Mouse (Mus musculus): ENCODE results near the gene Raet1e.
"Not testable (repeated sequence)": the region's sequence is repeated elsewhere in the genome, so short reads cannot be mapped to it uniquely, and the experiment has no call there.

Gene Raet1e

DNA sequence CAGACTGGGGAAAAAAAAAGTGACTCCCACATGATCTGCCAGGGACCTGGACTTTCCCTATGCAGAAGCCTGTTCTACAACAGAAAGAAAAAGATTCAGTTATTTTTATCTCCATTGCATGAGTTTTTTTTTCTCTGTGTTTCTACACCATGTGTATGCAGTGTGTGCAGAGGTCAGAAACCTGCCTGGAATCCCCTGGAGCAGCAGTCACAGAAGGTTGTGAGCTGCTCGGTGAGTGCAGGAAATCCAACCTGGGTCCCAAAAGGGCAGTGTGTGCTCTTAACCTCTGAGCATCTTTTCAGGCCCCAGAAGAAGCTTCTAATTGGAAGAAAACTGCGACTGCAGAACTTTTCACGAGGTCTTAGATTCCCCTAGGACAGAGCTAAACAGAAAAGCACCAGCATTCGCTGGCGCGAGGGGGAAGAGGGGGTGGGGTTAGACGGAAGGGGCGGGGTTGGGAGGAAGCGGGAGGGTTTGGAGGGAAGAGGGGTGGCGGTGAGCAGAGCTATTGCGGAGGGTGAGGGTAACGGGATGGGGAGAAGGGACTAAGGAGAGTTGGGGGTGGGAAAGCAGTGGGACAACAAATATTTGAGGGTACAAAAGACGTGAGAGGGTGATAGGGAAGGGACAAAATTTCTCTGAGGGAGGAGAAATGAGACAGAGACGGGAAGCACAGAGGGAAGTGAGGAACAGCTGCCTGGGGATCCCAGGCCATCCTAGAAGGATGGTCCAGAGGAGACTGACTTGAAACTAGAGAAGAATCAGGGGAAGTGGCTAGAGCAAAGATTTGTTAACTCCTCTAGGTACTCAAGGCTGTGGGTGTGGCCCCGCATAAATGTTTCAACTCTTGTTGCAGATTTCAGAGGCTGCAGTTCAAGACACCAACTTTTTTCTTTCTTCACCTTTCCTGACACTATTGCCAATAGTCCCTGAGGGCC is 203.3 kb downstream of the Raet1e start:
- not testable (repeated sequence) for DNase-seq (ENCODE audit: low spot score in 2 of 2)

DNA sequence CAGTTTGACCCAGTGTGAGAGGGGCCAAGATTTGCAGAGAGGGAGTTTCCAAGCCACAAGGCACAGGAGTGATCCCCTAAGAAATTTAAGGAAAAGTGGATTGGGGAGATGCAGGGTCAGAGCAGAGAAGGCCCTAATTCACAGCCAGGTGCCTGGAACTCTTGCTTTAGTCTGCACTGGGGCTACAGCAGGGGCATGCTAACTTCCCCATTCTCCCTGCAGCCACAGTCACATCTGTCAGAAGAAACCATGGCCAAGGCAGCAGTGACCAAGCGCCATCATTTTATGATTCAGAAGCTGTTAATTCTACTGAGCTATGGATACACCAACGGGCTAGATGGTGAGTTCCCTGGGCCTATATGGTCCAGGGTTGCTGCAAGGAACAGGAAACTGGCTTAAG is 204.1 kb downstream of the Raet1e start:
- DNase-seq (ENCODE audit: low spot score in 2 of 2), result not testable (repeated sequence)

DNA sequence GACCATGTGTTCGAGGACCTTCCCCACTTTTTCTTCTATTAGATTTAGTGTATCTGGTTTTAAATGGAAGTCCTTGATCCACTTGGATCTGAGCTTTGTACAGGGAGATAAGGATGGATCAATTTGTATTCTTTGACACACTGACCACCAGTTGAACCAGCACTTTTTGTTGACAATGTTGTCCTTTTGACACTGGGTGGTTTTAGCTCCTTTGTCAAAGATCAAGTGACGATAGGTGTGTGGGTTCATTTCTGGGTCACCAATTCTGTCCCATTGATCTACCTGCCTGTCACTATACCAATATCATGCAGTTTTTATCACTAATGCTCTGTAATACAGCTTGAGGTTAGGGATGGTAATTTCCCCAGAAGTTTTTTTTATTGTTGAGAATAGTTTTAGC is 206.5 kb downstream of the Raet1e start:
- DNase-seq (ENCODE audit: low spot score in 2 of 2), result not testable (repeated sequence)

DNA sequence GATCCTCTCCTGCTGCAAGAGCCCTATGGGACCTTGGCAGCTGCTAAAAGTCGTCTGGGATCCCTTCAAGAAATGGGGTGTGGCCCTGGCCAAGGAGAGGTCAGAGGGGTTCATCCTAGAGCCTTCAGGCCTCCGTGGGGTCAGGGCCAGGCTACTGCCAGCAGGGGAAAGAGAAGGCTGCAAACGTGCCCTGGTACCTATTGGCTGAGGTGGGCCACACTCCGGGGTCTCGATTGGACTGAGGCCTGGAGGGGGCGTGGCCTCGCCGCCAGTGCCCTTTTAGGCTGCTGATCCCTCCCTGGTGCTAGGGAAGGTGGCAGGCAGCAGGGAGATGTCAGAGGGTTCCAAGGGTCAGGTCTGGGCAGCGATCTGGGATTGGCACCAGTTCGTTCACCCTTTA is 222.9 kb downstream of the Raet1e start:
- DNase-seq (ENCODE audit: low spot score in 2 of 2), result not testable (repeated sequence)

- not testable (repeated sequence) for DNase-seq (ENCODE audit: low spot score in 2 of 2)
These were observed 231.8 kb downstream of the Raet1e start for GRCm38 (mm10) chr10:22390146-22390545.

DNA sequence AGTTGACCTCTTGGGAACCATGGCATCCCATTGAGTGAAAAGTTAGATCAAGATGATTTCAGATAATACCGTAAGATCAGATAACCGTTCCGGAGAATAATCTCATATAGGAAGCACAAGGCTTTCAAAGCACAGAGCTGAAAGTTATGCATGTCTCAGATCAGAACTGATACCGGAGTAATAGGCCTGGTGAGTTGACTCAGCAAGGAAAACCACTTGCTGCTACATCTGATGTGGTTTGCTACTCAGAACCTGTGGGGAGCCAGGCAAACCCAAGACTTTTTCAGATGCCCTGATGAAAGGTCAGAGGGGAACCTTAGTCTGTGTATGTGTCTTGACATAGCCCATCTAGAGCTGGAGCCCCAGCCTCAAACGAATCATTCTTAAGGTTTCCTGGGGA is 233.2 kb downstream of the Raet1e start:
- DNase-seq (ENCODE audit: low spot score in 2 of 2), result not testable (repeated sequence)

- DNase-seq (ENCODE audit: low spot score in 2 of 2), result not testable (repeated sequence)
These were observed 234.9 kb downstream of the Raet1e start for GRCm38 (mm10) chr10:22393028-22393824.

- DNase-seq (ENCODE audit: low spot score in 2 of 2), result not testable (repeated sequence)
These were observed 238.3 kb downstream of the Raet1e start for GRCm38 (mm10) chr10:22396680-22397079.

- DNase-seq (ENCODE audit: low spot score in 2 of 2), result peak in 1 of 2 experiments; percentile 19
These were observed 244.0 kb downstream of the Raet1e start for GRCm38 (mm10) chr10:22402225-22402917.

DNA sequence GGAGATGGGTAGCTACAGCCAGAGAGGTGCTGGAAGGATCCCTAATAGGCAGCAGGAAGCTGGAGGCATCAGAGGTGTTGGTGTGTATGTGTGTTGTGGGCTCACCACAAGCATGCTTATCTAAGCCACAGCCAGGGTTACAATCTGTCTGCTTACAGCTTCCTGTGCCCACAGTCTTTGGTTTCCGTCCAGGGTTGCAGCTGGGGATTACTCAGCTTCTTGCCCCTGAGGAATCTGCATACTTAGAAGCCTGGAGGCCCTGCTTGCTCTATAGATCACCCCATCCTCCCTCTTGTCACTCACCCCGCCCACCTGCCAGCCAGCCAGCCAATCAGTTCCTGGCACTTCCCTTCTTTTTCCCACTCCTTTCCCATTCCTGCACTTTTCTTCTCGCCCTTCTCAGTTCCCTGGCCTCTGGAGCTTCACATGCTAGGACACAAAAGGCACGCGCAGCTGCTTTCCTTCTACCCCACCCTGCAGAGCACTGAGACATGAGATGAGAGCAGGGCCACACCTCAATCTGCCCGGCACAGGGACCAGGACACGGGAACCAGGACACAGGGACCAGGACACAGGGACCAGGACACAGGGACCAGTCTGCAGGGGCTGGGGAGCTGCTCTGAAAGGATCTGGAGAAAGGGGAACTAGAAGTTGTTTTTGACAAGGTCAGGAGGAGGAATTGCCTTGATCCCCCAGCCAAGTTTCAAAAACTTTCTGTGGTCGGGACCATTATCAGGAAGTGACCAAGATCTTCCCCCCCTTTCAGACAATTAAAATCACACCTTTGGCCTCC is 255.5 kb downstream of the Raet1e start:
- DNase-seq (ENCODE audit: low spot score in 2 of 2), result peak in 1 of 2 experiments; percentile 8
